Mouse (Mus musculus): Measurements from ENCODE around the gene C1qa. TPM values are rescaled to one million over a fixed set of nuclear protein-coding genes. Genes with fewer than 3 reads are reported as not detected.
A peak's percentile ranks its signal among the peaks of the same experiment; 100 is the strongest.

Gene C1qa
- 10 to 100 TPM; 48.9 to 50.7 TPM for total RNA-seq (2021)

GRCm38 (mm10) chr4:136898637-136899036 is at the start of gene C1qa:
Gene C1qa, minus strand, starts transcription at chr4:136898803.
- no peak for DNase-seq

DNA sequence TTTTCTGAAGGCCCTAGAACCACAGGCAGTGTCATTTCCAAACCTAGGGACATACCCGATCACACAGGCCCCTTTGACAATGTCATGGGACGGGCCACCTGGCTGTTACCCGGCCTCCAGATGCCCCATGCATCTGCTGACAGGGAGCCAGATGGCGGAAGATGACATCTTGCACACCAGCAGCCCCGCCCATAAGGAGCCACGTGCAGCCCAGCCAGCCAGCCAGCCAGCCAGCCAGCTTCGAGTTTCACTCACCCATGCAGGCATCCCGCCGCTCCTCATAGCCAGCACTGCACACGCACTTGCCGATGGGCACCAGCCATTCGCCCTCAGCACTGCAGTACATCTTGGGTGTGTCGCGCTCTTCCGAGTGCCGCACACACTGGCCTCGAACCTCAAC is 46.8 kb upstream of the C1qa start:
- no peak for DNase-seq

DNA sequence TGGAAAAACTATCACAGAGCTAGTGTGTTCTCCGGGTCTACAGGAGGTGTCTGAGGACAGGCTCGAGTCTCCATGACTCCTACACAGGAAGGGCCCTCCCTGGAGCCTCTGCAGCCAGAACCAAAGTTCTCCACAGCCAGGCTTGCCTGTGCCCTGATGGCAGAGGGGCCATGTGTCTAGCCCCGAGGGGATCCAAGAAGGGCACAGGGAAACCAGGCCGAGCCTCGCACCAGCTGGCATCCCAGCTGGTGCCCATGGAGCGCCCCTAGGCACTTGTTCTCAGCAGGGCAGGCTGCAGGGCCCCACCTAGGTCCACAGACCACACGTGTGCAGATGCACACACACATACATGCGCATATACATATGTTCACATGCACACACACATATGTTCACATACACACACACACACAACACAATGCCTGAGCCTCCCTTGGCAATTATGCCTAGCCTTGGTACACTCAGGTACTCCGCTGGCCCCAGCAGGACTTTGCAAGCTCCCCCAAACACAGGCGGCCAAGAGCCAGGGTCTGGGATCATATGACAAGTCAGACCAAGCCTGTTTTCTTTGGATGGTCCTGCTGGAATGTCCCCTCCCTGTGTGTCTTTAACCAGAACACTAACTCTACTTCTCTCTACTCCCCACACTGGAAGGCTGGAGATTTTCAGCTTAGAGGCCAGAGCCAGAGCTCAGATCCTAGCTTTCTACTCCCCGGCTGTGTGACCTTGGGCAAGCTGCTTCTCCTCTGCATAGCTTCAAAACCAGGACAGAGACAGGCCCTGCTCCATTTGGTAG is 46.2 kb upstream of the C1qa start:
- DNase-seq, result no peak

GRCm38 (mm10) chr4:136943175-136943574 is 44.6 kb upstream of the C1qa start:
- no peak for DNase-seq

DNA sequence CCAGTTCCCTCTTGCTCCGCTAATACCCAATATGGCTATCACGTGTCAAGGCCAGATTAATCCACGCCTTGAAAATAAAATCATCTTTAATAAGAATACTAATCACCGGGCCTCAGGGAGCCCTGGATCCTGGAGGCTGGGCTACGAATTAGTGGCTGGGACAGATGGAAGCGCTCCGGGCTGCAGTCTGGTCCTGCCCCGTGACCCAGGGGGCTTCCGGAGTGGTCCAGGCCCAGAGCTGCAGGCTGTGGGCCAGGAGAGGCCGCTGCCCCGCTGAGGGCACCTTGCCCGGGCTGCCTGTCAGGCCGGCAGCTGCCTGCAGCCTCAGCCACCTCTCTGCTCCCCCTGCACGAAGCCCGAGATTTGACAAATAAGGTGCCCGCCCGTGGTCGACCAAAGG is 44.2 kb upstream of the C1qa start:
- no peak for DNase-seq

- DNase-seq, result no peak
Measured at GRCm38 (mm10) chr4:136937935-136938334, 39.3 kb upstream of the C1qa start.

DNA sequence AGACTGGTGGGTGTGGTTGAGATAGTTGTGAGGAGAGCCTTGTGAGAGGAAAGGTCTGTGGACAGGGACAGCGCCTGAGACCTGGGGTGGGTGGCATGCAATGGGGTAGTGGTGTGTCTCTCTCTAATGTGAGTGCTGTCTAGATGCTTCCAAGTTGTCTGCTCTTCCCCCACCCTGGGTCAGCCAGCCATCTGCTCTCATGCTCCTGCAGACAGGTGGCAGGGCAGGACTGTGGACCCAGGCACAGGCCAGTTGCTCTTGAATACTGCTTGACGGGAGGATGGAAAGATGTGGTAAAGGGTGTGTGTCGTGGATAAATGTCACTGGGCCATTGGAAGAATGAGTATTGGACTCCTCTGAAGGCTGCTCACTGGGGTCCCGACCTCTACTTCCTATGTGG is 38.7 kb upstream of the C1qa start:
- DNase-seq, result no peak

DNA sequence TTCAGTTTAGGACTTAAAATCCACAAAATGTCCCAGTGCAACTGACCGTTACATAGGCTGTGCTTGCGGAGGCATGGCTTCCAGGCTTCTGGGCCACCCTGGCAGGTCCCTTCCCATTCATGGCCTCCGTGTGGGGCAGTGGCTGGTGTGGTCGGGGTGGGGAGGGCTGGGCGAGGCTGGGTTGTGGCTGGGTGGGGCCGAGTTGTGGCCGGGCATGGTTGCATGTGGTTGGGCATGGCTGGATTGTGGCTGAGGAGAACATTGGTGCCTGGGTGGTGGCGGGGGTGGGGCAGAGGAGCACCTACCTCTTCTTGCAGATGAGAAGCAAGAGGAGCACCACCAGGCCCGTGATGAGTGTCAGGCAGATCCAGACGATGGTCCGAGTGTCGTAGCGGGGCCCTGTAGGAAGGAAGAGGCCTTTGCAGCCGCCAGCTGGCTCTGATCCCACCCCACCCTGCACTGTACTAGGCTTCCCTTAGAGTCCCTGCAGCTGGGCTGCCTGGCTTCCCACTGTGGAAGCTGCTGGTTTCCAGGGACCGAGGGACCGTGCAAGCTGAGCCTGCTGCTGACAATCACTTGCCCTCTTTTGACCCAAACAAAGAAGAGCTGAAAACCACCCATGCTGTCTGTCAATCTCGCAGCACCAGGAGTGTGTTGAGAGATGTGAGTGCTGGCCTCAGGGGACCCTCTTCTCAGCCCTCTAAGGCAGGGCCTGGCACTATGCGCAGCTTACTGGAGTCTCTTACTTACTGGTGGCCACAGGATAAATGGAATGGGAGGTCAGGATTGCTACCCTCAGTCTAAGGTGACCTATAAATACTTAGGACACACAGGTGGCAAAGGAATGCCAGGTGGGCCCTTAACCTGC is 36.4 kb upstream of the C1qa start:
- DNase-seq, result no peak

GRCm38 (mm10) chr4:136930474-136930873 is 31.9 kb upstream of the C1qa start:
- no peak for DNase-seq

GRCm38 (mm10) chr4:136928928-136929327 is 30.3 kb upstream of the C1qa start:
- DNase-seq, result no peak

GRCm38 (mm10) chr4:136925804-136926203 is 27.2 kb upstream of the C1qa start:
- DNase-seq, result peak in 1 of 2 experiments; percentile 19

GRCm38 (mm10) chr4:136924529-136924928 is 25.9 kb upstream of the C1qa start:
- DNase-seq, result peak in 1 of 2 experiments; percentile 35

GRCm38 (mm10) chr4:136919526-136919925 is 20.9 kb upstream of the C1qa start:
- DNase-seq, result no peak

DNA sequence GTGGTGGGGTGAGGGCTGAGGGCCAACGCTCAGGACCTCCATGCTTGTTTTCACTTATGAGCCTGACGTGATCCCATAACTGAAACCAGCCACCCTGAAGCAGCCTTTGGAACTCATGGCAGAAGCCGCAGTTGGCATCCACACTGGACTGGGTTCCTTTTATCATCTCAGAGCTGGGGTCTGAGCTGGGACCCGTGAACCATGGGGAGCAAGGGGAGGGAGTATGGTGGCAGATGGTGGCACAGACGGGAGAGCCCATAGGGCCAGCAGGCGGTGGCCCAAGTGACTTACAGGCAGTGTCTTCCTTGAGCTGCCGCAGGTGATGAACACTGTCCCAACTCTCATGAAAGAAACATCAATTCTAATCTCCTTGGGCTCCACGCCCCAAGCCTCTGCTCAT is 20.2 kb upstream of the C1qa start:
- no peak for DNase-seq

DNA sequence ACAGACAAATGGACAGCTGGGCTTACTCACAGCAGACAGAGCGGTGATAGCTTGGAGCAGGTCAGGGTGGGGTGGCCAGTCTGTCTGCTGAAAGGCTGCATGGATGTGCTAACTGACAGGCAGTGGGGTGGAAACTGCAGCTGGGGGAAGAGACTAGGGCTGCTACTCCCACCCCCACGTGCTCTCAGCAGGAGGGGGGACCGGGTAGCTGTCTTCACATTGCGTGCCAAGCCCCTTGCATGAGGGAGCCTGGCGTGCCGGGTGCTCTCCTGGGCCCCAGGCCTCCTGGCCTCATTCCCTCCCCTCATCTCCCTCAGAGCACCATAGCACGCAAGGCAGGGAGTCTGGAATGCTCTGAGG is 18.5 kb upstream of the C1qa start:
- DNase-seq, result no peak

- DNase-seq, result no peak
Measured at GRCm38 (mm10) chr4:136916359-136917164, 18.0 kb upstream of the C1qa start.

DNA sequence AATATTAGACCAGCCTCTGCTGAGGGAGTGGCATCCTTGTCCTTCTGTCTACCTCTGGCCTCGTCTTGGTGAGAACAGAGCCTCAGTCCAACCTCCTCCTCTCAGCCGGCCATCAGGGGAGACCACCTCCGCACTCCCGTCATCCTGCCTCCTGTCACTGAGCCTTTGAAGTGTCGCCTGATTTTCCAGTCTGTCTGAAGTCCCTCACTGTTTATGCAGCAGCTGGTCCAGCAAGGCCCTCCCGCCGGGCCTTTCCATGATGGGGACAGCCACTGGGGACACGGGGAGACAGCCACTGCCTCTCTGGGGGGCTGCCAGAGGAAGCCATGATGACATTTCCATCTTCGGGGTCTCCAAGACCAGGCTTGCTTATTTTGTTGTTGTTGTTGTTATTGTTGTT is 14.2 kb upstream of the C1qa start:
- DNase-seq, result no peak

DNA sequence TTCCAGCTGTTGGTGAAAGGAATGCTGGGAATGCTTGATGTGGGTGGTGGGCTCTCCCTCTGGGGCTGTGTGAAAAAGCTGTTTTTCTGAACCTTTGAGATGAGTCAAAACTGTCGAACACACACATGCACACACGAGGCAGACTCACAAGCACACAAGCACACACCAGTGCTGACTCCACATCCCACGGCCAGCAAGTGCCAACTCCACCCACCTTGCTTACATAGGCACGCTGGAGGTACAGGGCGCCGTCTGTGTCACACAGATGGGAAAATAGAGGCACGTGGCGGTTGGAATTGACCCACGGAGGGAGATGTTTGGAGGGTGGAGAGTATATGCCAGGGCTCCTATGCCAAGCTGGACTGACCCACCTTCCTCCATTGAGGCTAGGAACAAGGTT is 13.2 kb upstream of the C1qa start:
- DNase-seq, result no peak

GRCm38 (mm10) chr4:136911211-136911646 is 12.6 kb upstream of the C1qa start:
- DNase-seq, result no peak

- DNase-seq, result no peak
Measured at GRCm38 (mm10) chr4:136907809-136908208, 9.2 kb upstream of the C1qa start.

- no peak for DNase-seq
Measured at GRCm38 (mm10) chr4:136907033-136907432, 8.4 kb upstream of the C1qa start.

GRCm38 (mm10) chr4:136904767-136905539 is 6.3 kb upstream of the C1qa start:
- no peak for DNase-seq

All from layer of hippocampus, postnatal 36 days (tissue).